Mouse (Mus musculus) megakaryocyte progenitor cell, adult 5-6 weeks (primary cell): ENCODE measurements around the gene Klhdc3. TPM values are rescaled to one million over a fixed set of nuclear protein-coding genes. Genes with fewer than 3 reads are reported as not detected.

Source experiments
- ATAC-seq: replicated peaks from 2 replicates; pipeline ENCODE4 v1.8.0; 2016; ENCODE audit warnings: mild to moderate bottlenecking, moderate TSS enrichment, inconsistent platforms; ENCODE audit not compliant: poor library complexity
- total RNA-seq, 2 experiments: library from RNA; stranded (forward) in 1 of 2; stranded (reverse) in 1 of 2; fragments of 157-497, 149-512 nt in 1 of 2; fragments of 200-1000 nt in 1 of 2; gene quantifications; 2 replicates each; pipeline versions ENCODE4 v1.2.3 to v1.2.4; 2015 to 2017

Klhdc3 gene
- total RNA-seq, 2 experiments from 2014 or later = 27.8 to 40.8 TPM

GRCm38 (mm10) chr17:46702506-46702905 is 21.8 kb upstream of the Klhdc3 start:
- ATAC-seq = no peak

GRCm38 (mm10) chr17:46702100-46702499 is 21.4 kb upstream of the Klhdc3 start:
- no peak for ATAC-seq

- no peak for ATAC-seq
Observed at GRCm38 (mm10) chr17:46701489-46701888, 20.8 kb upstream of the Klhdc3 start.

GRCm38 (mm10) chr17:46699912-46700311 is 19.2 kb upstream of the Klhdc3 start:
- no peak for ATAC-seq

GRCm38 (mm10) chr17:46699245-46699644 is 18.5 kb upstream of the Klhdc3 start:
- ATAC-seq = no peak

- no peak for ATAC-seq
Observed at GRCm38 (mm10) chr17:46698515-46698914, 17.8 kb upstream of the Klhdc3 start.

- ATAC-seq = no peak
Observed at GRCm38 (mm10) chr17:46694517-46695063, 13.9 kb upstream of the Klhdc3 start.

GRCm38 (mm10) chr17:46691390-46691789 is 10.7 kb upstream of the Klhdc3 start:
- no peak for ATAC-seq

- ATAC-seq = peak; percentile 85
Observed at GRCm38 (mm10) chr17:46690665-46691064, 10.0 kb upstream of the Klhdc3 start.

GRCm38 (mm10) chr17:46685913-46686312 is 5.2 kb upstream of the Klhdc3 start:
- no peak for ATAC-seq

- no peak for ATAC-seq
Observed at GRCm38 (mm10) chr17:46682654-46683389, 2.1 kb upstream of the Klhdc3 start.

GRCm38 (mm10) chr17:46681466-46682118 is 878 bp upstream of the Klhdc3 start:
- ATAC-seq = no peak

- ATAC-seq = peak; percentile 38
Observed at GRCm38 (mm10) chr17:46679843-46680759, 613 bp downstream of the Klhdc3 start.

GRCm38 (mm10) chr17:46678911-46679310 is 1.8 kb downstream of the Klhdc3 start:
- ATAC-seq = no peak

- ATAC-seq = no peak
Observed at GRCm38 (mm10) chr17:46678416-46678815, 2.3 kb downstream of the Klhdc3 start, which contains the start of gene Mea1. Gene Mea1, plus strand, starts transcription at chr17:46678793.

GRCm38 (mm10) chr17:46674530-46675283 is 6.0 kb downstream of the Klhdc3 start:
- no peak; the same call in 1 of the 2 replicates for ATAC-seq

- ATAC-seq = peak; percentile 98
Observed at GRCm38 (mm10) chr17:46673850-46674529, 6.7 kb downstream of the Klhdc3 start, which contains the start of gene Rrp36. Gene Rrp36, minus strand, starts transcription at chr17:46674352.

GRCm38 (mm10) chr17:46669911-46670310 is 10.8 kb downstream of the Klhdc3 start:
- no peak for ATAC-seq

GRCm38 (mm10) chr17:46667712-46668111 is 13.0 kb downstream of the Klhdc3 start:
- ATAC-seq = no peak

- ATAC-seq = no peak
Observed at GRCm38 (mm10) chr17:46662730-46663129, 18.0 kb downstream of the Klhdc3 start.
